Mouse (Mus musculus) macrophage (primary cell): Measurements from ENCODE around the gene Cnot9. TPM values are rescaled to one million over a fixed set of nuclear protein-coding genes. Genes with fewer than 3 reads are reported as not detected.
A peak's percentile ranks its signal among the peaks of the same experiment; 100 is the strongest.
"Not testable (repeated sequence)": the region's sequence is repeated elsewhere in the genome, so short reads cannot be mapped to it uniquely, and the experiment has no call there.

Experiments
- H3K27ac ChIP-seq: fragments of 350-480 bp; formaldehyde crosslinking; 2 replicates; pipeline ENCODE4 v1.9.0; 2021
- H3K36me3 ChIP-seq: fragments of 350-480 bp; formaldehyde crosslinking; 2 replicates; pipeline ENCODE4 v1.9.0; 2021; ENCODE audit errors: inconsistent target
- H3K4me3 ChIP-seq: fragments of 350-480 bp; formaldehyde crosslinking; 2 replicates; pipeline ENCODE4 v1.9.0; 2021; ENCODE audit errors: inconsistent target
- H3K79me2 ChIP-seq: fragments of 350-480 bp; formaldehyde crosslinking; 2 replicates; pipeline ENCODE4 v1.9.0; 2021; ENCODE audit errors: inconsistent target
- WGBS: methylation state at CpG from one replicate; pipeline ENCODE4 v1.1.7; 2026; ENCODE audit warnings: inconsistent platforms; ENCODE audit not compliant: missing documents; 5-methylcytosine and 5-hydroxymethylcytosine counted together
- polyA plus RNA-seq: library from polyadenylated mRNA; stranded (reverse); fragments of 250-400 nt; gene quantifications from 3 replicates; pipeline ENCODE4 v1.2.4, GENCODE M21; 2018; ENCODE audit warnings: inconsistent platforms
- total RNA-seq, 78 experiments: library from RNA; depleted of rRNA; stranded (reverse); fragments of 250-400 nt; gene quantifications; 1 replicate in 9 of 78; 2 replicates in 24 of 78; 3 replicates in 43 of 78; 4 replicates in 2 of 78; pipeline ENCODE4 v1.2.4; 2018; ENCODE audit warnings: inconsistent platforms in 56 of 78

Gene Cnot9
- 10 to 100 TPM in 23 of 26 experiments, 1 to 10 TPM in 3; 5.7 to 37.6 (median 22.2) TPM for total RNA-seq (2018; cell fraction: chromatin; rRNA removed)
- total RNA-seq (2018; cell fraction: cytosol; rRNA removed): 10 to 100 TPM; 25.5 to 43.6 (median 38.9) TPM
- 10 to 100 TPM; 11.8 to 52.3 (median 26.9) TPM for total RNA-seq (2018; cell fraction: nucleus; rRNA removed)
- 35.7 to 47.8 TPM (median 39.6 TPM) in 3 replicates for polyA plus RNA-seq

- 1% methylated on average over 56 of the region's 64 CpGs for WGBS
- Histone ChIP-seq H3K36me3 (no peaks in the 10 kb centered on the region), H3K27ac (peak within 1 kb of the TSS; percentile 86), H3K4me3 (peak within 1 kb of the TSS; percentile 89), H3K79me2 (peaks cover 91% of the 10 kb centered on the region)
Observed at GRCm38 (mm10) chr1:74505721-74506464, at the start of gene Cnot9. Gene Cnot9 (plus strand): TSS chr1:74506058.

GRCm38 (mm10) chr1:74460273-74460672 lies 45.6 kb upstream of the Cnot9 start:
- 95% methylated on average over 2 of the region's 2 CpGs for WGBS
- H3K36me3 ChIP-seq: peaks cover 23% of the 10 kb centered on the region; the same call in 1 of the 2 replicates
- no peak overlapping the region for H3K27ac ChIP-seq
- no peak overlapping the region for H3K4me3 ChIP-seq
- H3K79me2 ChIP-seq: no peaks in the 10 kb centered on the region

GRCm38 (mm10) chr1:74485792-74486191 lies 20.1 kb upstream of the Cnot9 start:
- Histone ChIP-seq H3K36me3 (peaks cover 39% of the 10 kb centered on the region; the same call in 1 of the 2 replicates), H3K27ac (no peak overlapping the region), H3K4me3 (no peak overlapping the region), H3K79me2 (no peaks in the 10 kb centered on the region)
- 93% methylated on average over 5 of the region's 5 CpGs for WGBS

GRCm38 (mm10) chr1:74501106-74501505 lies 4.8 kb upstream of the Cnot9 start:
- no peak overlapping the region for H3K4me3 ChIP-seq
- no peak overlapping the region for H3K27ac ChIP-seq
- 0 out of 2 replicates have a peak, but pooled peaks cover 5% of the 10 kb centered on the region for H3K36me3 ChIP-seq
- peaks cover 67% of the 10 kb centered on the region for H3K79me2 ChIP-seq
- WGBS: 91% methylated on average over 1 of the region's 1 CpGs

- Histone ChIP-seq H3K4me3 (peak overlapping the region; percentile 89), H3K79me2 (peaks cover 91% of the 10 kb centered on the region), H3K27ac (peak overlapping the region; percentile 54), H3K36me3 (no peaks in the 10 kb centered on the region)
- under 1% methylated on average over 22 of the region's 22 CpGs for WGBS
Observed at GRCm38 (mm10) chr1:74505393-74505720, 501 bp upstream of the Cnot9 start.

GRCm38 (mm10) chr1:74506471-74506881 lies 618 bp downstream of the Cnot9 start:
- H3K36me3 ChIP-seq: no peaks in the 10 kb centered on the region
- H3K4me3 ChIP-seq: peak overlapping the region; percentile 89
- H3K27ac ChIP-seq: peak overlapping the region; percentile 86
- 0% methylated on average over 34 of the region's 34 CpGs for WGBS
- peaks cover 91% of the 10 kb centered on the region for H3K79me2 ChIP-seq

GRCm38 (mm10) chr1:74507780-74508179 lies 1.9 kb downstream of the Cnot9 start:
- WGBS: 81% methylated on average over 2 of the region's 2 CpGs
- H3K79me2 ChIP-seq: peaks cover 91% of the 10 kb centered on the region

GRCm38 (mm10) chr1:74511306-74511705 lies 5.4 kb downstream of the Cnot9 start:
- 100% methylated on average over 4 of the region's 5 CpGs for WGBS
- H3K4me3 ChIP-seq: no peak overlapping the region
- no peaks in the 10 kb centered on the region for H3K36me3 ChIP-seq

More at GRCm38 (mm10) chr1:74507780-74508179, 1.9 kb downstream of the Cnot9 start:
- Histone ChIP-seq H3K27ac (peak overlapping the region; percentile 86; the same call in 1 of the 2 replicates), H3K36me3 (no peaks in the 10 kb centered on the region), H3K4me3 (peak overlapping the region; percentile 89)

GRCm38 (mm10) chr1:74512999-74513398 lies 7.1 kb downstream of the Cnot9 start:
- H3K79me2 ChIP-seq: peaks cover 94% of the 10 kb centered on the region
- not testable (repeated sequence) for H3K36me3 ChIP-seq, H3K4me3 ChIP-seq, H3K27ac ChIP-seq
- 92% methylated on average over 1 of the region's 1 CpGs for WGBS

More at GRCm38 (mm10) chr1:74511306-74511705, 5.4 kb downstream of the Cnot9 start:
- Histone ChIP-seq H3K79me2 (peaks cover 98% of the 10 kb centered on the region), H3K27ac (no peak overlapping the region)

- Histone ChIP-seq H3K36me3 (peaks cover 49% of the 10 kb centered on the region), H3K27ac (no peak overlapping the region), H3K79me2 (peaks cover 33% of the 10 kb centered on the region), H3K4me3 (no peak overlapping the region)
Observed at GRCm38 (mm10) chr1:74519875-74520274, 14.0 kb downstream of the Cnot9 start.

- Histone ChIP-seq H3K4me3 (no peak overlapping the region), H3K27ac (no peak overlapping the region), H3K36me3 (peaks cover 76% of the 10 kb centered on the region), H3K79me2 (no peaks in the 10 kb centered on the region)
- WGBS: 96% methylated on average over 4 of the region's 4 CpGs
Observed at GRCm38 (mm10) chr1:74524746-74525145, 18.9 kb downstream of the Cnot9 start.

GRCm38 (mm10) chr1:74528589-74528988 lies 22.7 kb downstream of the Cnot9 start:
- WGBS: 92% methylated on average over 7 of the region's 7 CpGs
- peaks cover 81% of the 10 kb centered on the region for H3K36me3 ChIP-seq
- no peaks in the 10 kb centered on the region for H3K79me2 ChIP-seq
- no peak overlapping the region for H3K4me3 ChIP-seq
- H3K27ac ChIP-seq: no peak overlapping the region

- Histone ChIP-seq H3K4me3 (no peak overlapping the region), H3K79me2 (no peaks in the 10 kb centered on the region), H3K27ac (no peak overlapping the region), H3K36me3 (no peaks in the 10 kb centered on the region)
Observed at GRCm38 (mm10) chr1:74538650-74539049, 32.8 kb downstream of the Cnot9 start.

- Histone ChIP-seq H3K79me2 (no peaks in the 10 kb centered on the region), H3K36me3 (no peaks in the 10 kb centered on the region), H3K4me3 (no peak within 1 kb of the TSS), H3K27ac (no peak within 1 kb of the TSS)
- WGBS: 26% methylated on average over 6 of the region's 6 CpGs
Observed at GRCm38 (mm10) chr1:74542451-74542961, 36.6 kb downstream of the Cnot9 start, which contains the start of gene Plcd4. Gene Plcd4 (plus strand): TSS chr1:74542888.

- Histone ChIP-seq H3K79me2 (no peaks in the 10 kb centered on the region), H3K27ac (no peak within 1 kb of the TSS)
- WGBS: 92% methylated on average over 4 of the region's 4 CpGs
Observed at GRCm38 (mm10) chr1:74544184-74544583, 38.3 kb downstream of the Cnot9 start, which contains the start of gene Usp37. Gene Usp37 (minus strand): TSS chr1:74544284.

More at GRCm38 (mm10) chr1:74544184-74544583, 38.3 kb downstream of the Cnot9 start, which contains the start of gene Usp37:
- Histone ChIP-seq H3K36me3 (no peaks in the 10 kb centered on the region), H3K4me3 (no peak within 1 kb of the TSS)
